In genomic region chr7:131560697-131561042, GRCm38 (mm10) we compare ENCODE assay signal across 9 mouse cellular contexts. TPM values are rescaled to one million over a fixed set of nuclear protein-coding genes. Genes with fewer than 3 reads are reported as not detected.
DNase-seq lines count a peak whose midpoint lies in the region; ATAC-seq and TF ChIP-seq lines count a peak whose summit lies in the region.
"Had no signal": no experiment of that assay in that cellular context is flagged by ENCODE, and none has a peak within 500 bp of the region (broad histone marks: within the 10 kb centered on the region; RNA-seq: fewer than 3 reads in every experiment).

No protein-coding gene starts in this region.

- H3K36me3 ChIP-seq in kidney, embryonic 16.5 days (ENCODE audit: insufficient read depth, low read length): peaks cover 20% of the 10 kb centered on the region
- H3K36me3 ChIP-seq in hindbrain, postnatal 0 days (ENCODE audit: insufficient read depth, low read length): peaks cover 15% of the 10 kb centered on the region
- H3K36me3 ChIP-seq in midbrain, postnatal 0 days (ENCODE audit: insufficient read depth, low read length): peaks cover 13% of the 10 kb centered on the region

- peak overlapping the region; percentile 86 for H3K4me3 ChIP-seq in kidney, embryonic 16.5 days (ENCODE audit: low read length)
- H3K4me3 ChIP-seq in cortical plate, adult 2 months (ENCODE audit: insufficient read depth, low read length): peak overlapping the region; percentile 92
- H3K4me3 ChIP-seq in hindbrain, postnatal 0 days (ENCODE audit: low read length): peak overlapping the region; percentile 85
- H3K4me3 ChIP-seq in midbrain, postnatal 0 days (ENCODE audit: low read depth, low read length): peak overlapping the region; percentile 55

- no peak for TF ChIP-seq CTCF in cortical plate, adult 2 months (IDR thresholded peaks at IDR 0.05; ENCODE audit: extremely low read depth, insufficient read depth, low read length)
- TF ChIP-seq CTCF in hindbrain, postnatal 0 days (IDR thresholded peaks at IDR 0.05; ENCODE audit: low read depth): no peak
- TF ChIP-seq CTCF in midbrain, postnatal 0 days (IDR thresholded peaks at IDR 0.05): no peak

- H3K9ac ChIP-seq in kidney, embryonic 16.5 days (replicated peaks; ENCODE audit: low read length): peak overlapping the region; percentile 95
- peak overlapping the region; percentile 79 for H3K9ac ChIP-seq in hindbrain, postnatal 0 days (replicated peaks; ENCODE audit: low read length)
- H3K9ac ChIP-seq in midbrain, postnatal 0 days (replicated peaks; ENCODE audit: low read length, poor library complexity, severe bottlenecking): peak overlapping the region; percentile 72

- H3K27ac ChIP-seq in kidney, embryonic 16.5 days (ENCODE audit: low read length): peak overlapping the region; percentile 92
- no peak overlapping the region for H3K27ac ChIP-seq in cortical plate, adult 2 months (ENCODE audit: insufficient read depth, low read length)
- peak overlapping the region; percentile 93 for H3K27ac ChIP-seq in hindbrain, postnatal 0 days
- H3K27ac ChIP-seq in midbrain, postnatal 0 days (ENCODE audit: low read depth, low read length): peak overlapping the region; percentile 83

- peaks cover 15% of the 10 kb centered on the region for H3K4me1 ChIP-seq in kidney, embryonic 16.5 days (ENCODE audit: insufficient read depth, low read length)
- no peaks in the 10 kb centered on the region for H3K4me1 ChIP-seq in cortical plate, adult 2 months (ENCODE audit: control insufficient read depth, insufficient read depth, low read length)
- H3K4me1 ChIP-seq in hindbrain, postnatal 0 days (ENCODE audit: insufficient read depth, low read length): peaks cover 4% of the 10 kb centered on the region; the same call in 1 of the 2 replicates
- 0 out of 2 replicates have a peak, but pooled peaks cover 2% of the 10 kb centered on the region for H3K4me1 ChIP-seq in midbrain, postnatal 0 days (ENCODE audit: insufficient read depth, low read length)

- H3K4me2 ChIP-seq in kidney, embryonic 16.5 days (replicated peaks; ENCODE audit: low read depth, low read length): peak overlapping the region; percentile 65
- peak overlapping the region; percentile 76 for H3K4me2 ChIP-seq in hindbrain, postnatal 0 days (ENCODE audit: low read depth, low read length)
- peak overlapping the region; percentile 79 for H3K4me2 ChIP-seq in midbrain, postnatal 0 days (ENCODE audit: low read depth, low read length, poor library complexity, severe bottlenecking)

- DNase-seq in kidney, postnatal 25 days: no peak
- DNase-seq in hindbrain, postnatal 0 days (ENCODE audit: low spot score): no peak
- no peak for DNase-seq in midbrain, postnatal 0 days (ENCODE audit: low spot score)
- no peak for DNase-seq in adrenal gland, postnatal 14 days
- DNase-seq in thymus, postnatal 14 days: no peak

- peaks cover 36% of the 10 kb centered on the region for H3K27me3 ChIP-seq in kidney, embryonic 16.5 days (ENCODE audit: insufficient read depth, low read length)
- peaks cover 20% of the 10 kb centered on the region; the same call in 1 of the 2 replicates for H3K27me3 ChIP-seq in hindbrain, postnatal 0 days (ENCODE audit: insufficient read depth, low read length)
- H3K27me3 ChIP-seq in midbrain, postnatal 0 days (ENCODE audit: insufficient read depth, low read length): peaks cover 25% of the 10 kb centered on the region

- ATAC-seq in kidney, embryonic 16.5 days (ENCODE audit: low FRiP score, low TSS enrichment): peak; percentile 72
- peak; percentile 53 for ATAC-seq in hindbrain, postnatal 0 days
- peak; percentile 57 for ATAC-seq in midbrain, postnatal 0 days (ENCODE audit: low FRiP score)
- no peak for ATAC-seq in cerebellum, adult (ENCODE audit: insufficient number of reproducible peaks, low FRiP score, low TSS enrichment)

- WGBS in kidney, embryonic 16.5 days: under 1% methylated on average over 14 of the region's 14 CpGs
- WGBS in hindbrain, postnatal 0 days: under 1% methylated on average over 14 of the region's 14 CpGs
- under 1% methylated on average over 14 of the region's 14 CpGs for WGBS in midbrain, postnatal 0 days

- no peaks in the 10 kb centered on the region for H3K9me3 ChIP-seq in kidney, embryonic 16.5 days (ENCODE audit: low read length)
- no peaks in the 10 kb centered on the region for H3K9me3 ChIP-seq in hindbrain, postnatal 0 days (ENCODE audit: low read length)
- H3K9me3 ChIP-seq in midbrain, postnatal 0 days (ENCODE audit: low read length): no peaks in the 10 kb centered on the region

- TF ChIP-seq POLR2A in cortical plate, adult 2 months (IDR thresholded peaks at IDR 0.05; ENCODE audit: extremely low read depth, insufficient read depth, low read length): no peak

RNA-seq across cellular contexts. Expression of gene Bub3, which starts 0.6 kb away (rescaled TPM):
- 234 and 249 TPM in 2 replicates for polyA plus RNA-seq in kidney, embryonic 16.5 days (2015; fragmentation: Nextera tagmentation; extraction: Ambion mirVana)
- 82.0 and 88.8 TPM in 2 replicates for polyA plus RNA-seq in cortical plate, adult 2 months (2012; rRNA removed)
- 95.2 and 97.8 TPM in 2 replicates for total RNA-seq in hindbrain, postnatal 0 days (2014; rRNA removed)
- polyA plus RNA-seq in hindbrain, postnatal 0 days (2015; fragmentation: Nextera tagmentation; extraction: Ambion mirVana): 127 and 132 TPM in 2 replicates
- 101 and 106 TPM in 2 replicates for total RNA-seq in midbrain, postnatal 0 days (2014; rRNA removed)
- 120 and 125 TPM in 2 replicates for polyA plus RNA-seq in midbrain, postnatal 0 days (2015; fragmentation: Nextera tagmentation; extraction: Ambion mirVana)
- 71.9 and 81.9 TPM in 2 replicates for total RNA-seq in adrenal gland, postnatal 14 days (2021)

RNA-seq across cellular contexts. Expression of gene Hmx2, which starts 12.1 kb away (rescaled TPM):
- polyA plus RNA-seq in kidney, embryonic 16.5 days (2015; fragmentation: Nextera tagmentation; extraction: Ambion mirVana): 0.46 and 0.66 TPM in 2 replicates
- polyA plus RNA-seq in cortical plate, adult 2 months (2012; rRNA removed): not detected in 2 replicates
- total RNA-seq in hindbrain, postnatal 0 days (2014; rRNA removed): 0.36 and 0.99 TPM in 2 replicates
- 0.56 and 0.91 TPM in 2 replicates for polyA plus RNA-seq in hindbrain, postnatal 0 days (2015; fragmentation: Nextera tagmentation; extraction: Ambion mirVana)
- 0.71 and 1.3 TPM in 2 replicates for total RNA-seq in midbrain, postnatal 0 days (2014; rRNA removed)
- 0.66 and 1.0 TPM in 2 replicates for polyA plus RNA-seq in midbrain, postnatal 0 days (2015; fragmentation: Nextera tagmentation; extraction: Ambion mirVana)
- total RNA-seq in adrenal gland, postnatal 14 days (2021): not detected in 2 replicates
- total RNA-seq: layer of hippocampus, postnatal 36 days had no signal

RNA-seq across cellular contexts. Expression of gene Hmx3, which starts 18.0 kb away (rescaled TPM):
- not detected in 2 replicates for polyA plus RNA-seq in kidney, embryonic 16.5 days (2015; fragmentation: Nextera tagmentation; extraction: Ambion mirVana)
- not detected in 2 replicates for polyA plus RNA-seq in cortical plate, adult 2 months (2012; rRNA removed)
- 2.0 and 3.2 TPM in 2 replicates for total RNA-seq in hindbrain, postnatal 0 days (2014; rRNA removed)
- polyA plus RNA-seq in hindbrain, postnatal 0 days (2015; fragmentation: Nextera tagmentation; extraction: Ambion mirVana): 1.2 and 1.5 TPM in 2 replicates
- 0.80 and 0.88 TPM in 2 replicates for total RNA-seq in midbrain, postnatal 0 days (2014; rRNA removed)
- 0.86 and 1.2 TPM in 2 replicates for polyA plus RNA-seq in midbrain, postnatal 0 days (2015; fragmentation: Nextera tagmentation; extraction: Ambion mirVana)
- total RNA-seq in adrenal gland, postnatal 14 days (2021): not detected in 2 replicates
- total RNA-seq: layer of hippocampus, postnatal 36 days had no signal
